Mouse (Mus musculus) kidney, adult 8-10 months (tissue): Measurements from ENCODE around the gene Rpap1.
"Not testable (repeated sequence)": the region's sequence is repeated elsewhere in the genome, so short reads cannot be mapped to it uniquely, and the experiment has no call there.

Experiments used
- DNase-seq, 2 experiments: peaks; one replicate each; pipeline ENCODE4 v3.0.0; 2022

Gene Rpap1

GRCm38 (mm10) chr2:119737124-119737523 lies 50.2 kb downstream of the Rpap1 start:
- no peak for DNase-seq

- no peak for DNase-seq
Measured at GRCm38 (mm10) chr2:119730735-119731134, 56.6 kb downstream of the Rpap1 start.

DNA sequence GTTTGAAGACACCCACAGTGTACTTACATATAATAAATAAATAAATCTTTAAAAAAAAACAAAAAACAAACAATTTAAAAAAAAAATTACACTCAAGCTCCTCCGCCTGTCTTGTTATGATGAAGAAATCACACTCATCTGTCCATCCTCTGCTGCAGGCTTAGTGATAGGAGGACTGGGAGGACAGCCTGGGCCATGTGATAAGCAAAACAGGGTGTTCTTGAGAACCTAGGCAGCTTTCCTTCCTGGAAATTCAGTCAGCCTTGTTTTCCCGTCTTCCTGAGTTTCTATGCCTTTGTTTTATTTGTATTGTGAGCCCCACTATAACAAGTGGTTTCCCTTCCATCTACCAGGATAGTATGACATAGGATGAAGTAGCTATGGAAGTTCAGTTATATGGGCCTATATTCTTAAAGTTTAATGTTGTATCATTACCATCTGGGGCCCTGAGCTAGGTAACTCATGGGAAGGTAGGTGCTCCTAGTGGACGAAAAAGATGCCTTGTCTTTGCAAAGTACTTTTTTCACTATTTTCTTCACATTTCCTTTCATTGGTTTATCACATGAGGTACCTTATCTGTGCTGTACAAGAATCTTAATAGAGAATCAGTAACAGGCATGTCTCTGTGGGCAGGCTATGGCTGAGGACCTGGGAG lies 59.4 kb downstream of the Rpap1 start:
- no peak for DNase-seq

DNA sequence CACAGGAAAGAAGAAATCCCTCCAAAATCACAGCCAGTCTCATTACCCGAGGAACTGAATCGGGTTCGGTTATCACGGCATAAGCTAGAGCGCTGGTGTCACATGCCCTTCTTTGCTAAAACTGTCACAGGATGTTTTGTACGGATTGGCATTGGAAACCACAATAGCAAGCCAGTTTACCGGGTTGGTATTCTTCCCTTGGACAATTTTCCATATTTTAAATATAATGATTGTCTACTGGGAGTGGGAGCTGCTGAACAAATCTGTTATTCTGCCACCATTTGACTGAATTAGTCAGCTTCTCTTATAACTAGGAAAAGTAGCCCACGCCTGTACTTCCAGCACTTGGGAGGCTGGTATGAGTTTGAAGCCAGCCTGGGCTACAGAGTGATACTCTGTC lies 66.3 kb downstream of the Rpap1 start:
- DNase-seq = no peak

GRCm38 (mm10) chr2:119715868-119716267 lies 71.5 kb downstream of the Rpap1 start:
- DNase-seq = not testable (repeated sequence)
